Mouse (Mus musculus): ENCODE measurements at regions not wholly inside any gene's neighbourhood (a gene's known extent, or its start where the extent isn't known, plus 50 kb on each side); places are given as distances from the start of the nearest gene placed in this dataset.

GRCm38 (mm10) chr7:39596403-39596802, 78.8 kb downstream of the Zfp619 start:
- no peak for ATAC-seq (replicated peaks; ENCODE audit: insufficient number of reproducible peaks, low FRiP score, low TSS enrichment)
- no peaks in the 10 kb centered on the region for H3K36me3 ChIP-seq (ENCODE audit: control insufficient read depth, insufficient read depth, low read length)

DNA sequence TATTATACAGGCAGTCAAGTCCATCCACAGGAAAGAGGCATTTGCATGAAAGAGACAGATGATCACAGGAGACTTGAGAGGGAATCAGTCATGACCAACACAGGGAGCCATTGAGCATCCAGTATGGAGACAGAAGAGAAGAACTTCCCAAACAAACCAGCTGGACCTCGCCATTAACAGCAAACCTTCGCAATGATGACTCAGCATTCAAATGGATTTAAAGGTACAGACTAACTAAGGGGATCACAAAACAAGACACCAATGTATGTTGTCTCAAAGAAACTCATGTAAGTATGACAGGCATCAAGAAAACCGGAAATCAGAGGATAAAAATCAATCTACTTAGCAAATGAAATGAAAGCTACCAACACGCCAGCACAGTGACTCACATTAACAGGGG, 96.2 kb downstream of the Zfp619 start:
- Histone ChIP-seq H3K36me3 (ENCODE audit: control insufficient read depth, insufficient read depth, low read length) (no peaks in the 10 kb centered on the region), H3K4me3 (ENCODE audit: low read depth, low read length) (no peak overlapping the region), H3K27me3 (ENCODE audit: control insufficient read depth, insufficient read depth, low read length) (no peaks in the 10 kb centered on the region), H3K4me1 (ENCODE audit: control insufficient read depth, insufficient read depth, low read length) (no peaks in the 10 kb centered on the region), H3K27ac (ENCODE audit: low read depth, low read length) (no peak overlapping the region), H3K9ac (ENCODE audit: low read depth, low read length) (no peak overlapping the region), H3K4me2 (no peak overlapping the region), H3K9me3 (replicated peaks; ENCODE audit: control insufficient read depth, low read length) (no peaks in the 10 kb centered on the region)
- no peak for ATAC-seq (replicated peaks; ENCODE audit: insufficient number of reproducible peaks, low FRiP score, low TSS enrichment)
- WGBS (ENCODE audit: insufficient replicate concordance) = 78% methylated on average over 4 of the region's 4 CpGs

More at GRCm38 (mm10) chr7:39596403-39596802, 78.8 kb downstream of the Zfp619 start:
- Histone ChIP-seq H3K9me3 (replicated peaks; ENCODE audit: control insufficient read depth, low read length) (no peaks in the 10 kb centered on the region), H3K27me3 (ENCODE audit: control insufficient read depth, insufficient read depth, low read length) (no peaks in the 10 kb centered on the region), H3K4me3 (ENCODE audit: low read depth, low read length) (no peak overlapping the region), H3K4me2 (no peak overlapping the region), H3K4me1 (ENCODE audit: control insufficient read depth, insufficient read depth, low read length) (no peaks in the 10 kb centered on the region), H3K27ac (ENCODE audit: low read depth, low read length) (no peak overlapping the region), H3K9ac (ENCODE audit: low read depth, low read length) (no peak overlapping the region)

DNA sequence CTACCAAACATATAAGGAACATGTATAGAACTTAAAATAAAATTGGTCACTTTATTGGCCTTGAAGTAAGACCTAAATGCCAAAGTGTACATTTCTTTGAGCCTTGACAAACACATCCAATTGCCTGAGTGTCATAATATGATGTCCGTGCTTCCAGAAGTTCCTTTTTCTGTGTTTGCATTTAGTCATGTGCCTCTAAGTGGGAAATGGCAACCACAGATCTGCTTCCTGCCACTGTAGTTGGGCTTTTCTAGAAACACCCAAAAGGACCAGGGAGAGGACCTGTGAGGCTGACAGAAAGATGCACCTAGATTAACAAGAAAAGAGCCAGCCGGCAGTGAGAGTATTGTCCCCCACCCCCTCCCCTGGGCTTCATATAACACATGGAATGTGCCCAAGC, 97.5 kb downstream of the Zfp619 start:
- no peak overlapping the region for H3K27ac ChIP-seq (ENCODE audit: low read depth, low read length)
- H3K4me2 ChIP-seq = no peak overlapping the region
- no peaks in the 10 kb centered on the region for H3K9me3 ChIP-seq (replicated peaks; ENCODE audit: control insufficient read depth, low read length)
- no peak overlapping the region for H3K9ac ChIP-seq (ENCODE audit: low read depth, low read length)
- H3K27me3 ChIP-seq (ENCODE audit: control insufficient read depth, insufficient read depth, low read length) = no peaks in the 10 kb centered on the region
- 77% methylated on average over 2 of the region's 2 CpGs for WGBS (ENCODE audit: insufficient replicate concordance)
- no peak for ATAC-seq (replicated peaks; ENCODE audit: insufficient number of reproducible peaks, low FRiP score, low TSS enrichment)
- no peaks in the 10 kb centered on the region for H3K4me1 ChIP-seq (ENCODE audit: control insufficient read depth, insufficient read depth, low read length)
- no peak overlapping the region for H3K4me3 ChIP-seq (ENCODE audit: low read depth, low read length)
- H3K36me3 ChIP-seq (ENCODE audit: control insufficient read depth, insufficient read depth, low read length) = no peaks in the 10 kb centered on the region

GRCm38 (mm10) chr7:39621796-39622195, 104.2 kb downstream of the Zfp619 start:
- Histone ChIP-seq H3K4me2 (no peak overlapping the region), H3K4me1 (ENCODE audit: control insufficient read depth, insufficient read depth, low read length) (no peaks in the 10 kb centered on the region), H3K4me3 (ENCODE audit: low read depth, low read length) (no peak overlapping the region), H3K27me3 (ENCODE audit: control insufficient read depth, insufficient read depth, low read length) (no peaks in the 10 kb centered on the region), H3K9ac (ENCODE audit: low read depth, low read length) (no peak overlapping the region), H3K9me3 (replicated peaks; ENCODE audit: control insufficient read depth, low read length) (no peaks in the 10 kb centered on the region), H3K36me3 (ENCODE audit: control insufficient read depth, insufficient read depth, low read length) (no peaks in the 10 kb centered on the region), H3K27ac (ENCODE audit: low read depth, low read length) (no peak overlapping the region)
- ATAC-seq (replicated peaks; ENCODE audit: insufficient number of reproducible peaks, low FRiP score, low TSS enrichment) = no peak
- WGBS (ENCODE audit: insufficient replicate concordance) = 79% methylated on average over 2 of the region's 2 CpGs

DNA sequence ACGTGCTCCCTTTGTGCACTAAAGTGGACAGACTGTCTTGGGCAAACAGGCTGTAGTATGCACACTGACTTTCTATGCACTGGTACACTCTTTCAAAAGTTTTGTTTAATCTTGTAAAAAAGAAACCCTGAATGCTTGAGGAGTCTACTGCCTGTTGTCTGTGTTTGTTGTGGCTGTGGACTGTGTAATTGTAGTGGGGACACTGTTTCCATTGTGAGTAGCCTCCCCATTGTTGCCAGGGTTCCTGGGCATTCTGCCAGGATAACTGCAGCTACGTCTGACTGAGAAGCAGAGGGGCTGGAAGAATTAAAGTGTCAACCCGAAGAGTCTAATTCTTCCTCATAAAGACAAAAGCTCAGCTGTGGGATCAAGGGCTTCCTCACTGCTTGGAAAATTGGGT, 115.3 kb downstream of the Zfp619 start:
- ATAC-seq (replicated peaks; ENCODE audit: insufficient number of reproducible peaks, low FRiP score, low TSS enrichment) = no peak
- H3K4me1 ChIP-seq (ENCODE audit: control insufficient read depth, insufficient read depth, low read length) = no peaks in the 10 kb centered on the region
- no peaks in the 10 kb centered on the region for H3K9me3 ChIP-seq (replicated peaks; ENCODE audit: control insufficient read depth, low read length)
- 39% methylated on average over 3 of the region's 3 CpGs for WGBS (ENCODE audit: insufficient replicate concordance)
- no peak overlapping the region for H3K9ac ChIP-seq (ENCODE audit: low read depth, low read length)
- no peaks in the 10 kb centered on the region for H3K36me3 ChIP-seq (ENCODE audit: control insufficient read depth, insufficient read depth, low read length)
- no peaks in the 10 kb centered on the region for H3K27me3 ChIP-seq (ENCODE audit: control insufficient read depth, insufficient read depth, low read length)
- peak overlapping the region; percentile 50; the same call in 1 of the 2 replicates for H3K27ac ChIP-seq (ENCODE audit: low read depth, low read length)
- H3K4me3 ChIP-seq (ENCODE audit: low read depth, low read length) = no peak overlapping the region
- no peak overlapping the region for H3K4me2 ChIP-seq

DNA sequence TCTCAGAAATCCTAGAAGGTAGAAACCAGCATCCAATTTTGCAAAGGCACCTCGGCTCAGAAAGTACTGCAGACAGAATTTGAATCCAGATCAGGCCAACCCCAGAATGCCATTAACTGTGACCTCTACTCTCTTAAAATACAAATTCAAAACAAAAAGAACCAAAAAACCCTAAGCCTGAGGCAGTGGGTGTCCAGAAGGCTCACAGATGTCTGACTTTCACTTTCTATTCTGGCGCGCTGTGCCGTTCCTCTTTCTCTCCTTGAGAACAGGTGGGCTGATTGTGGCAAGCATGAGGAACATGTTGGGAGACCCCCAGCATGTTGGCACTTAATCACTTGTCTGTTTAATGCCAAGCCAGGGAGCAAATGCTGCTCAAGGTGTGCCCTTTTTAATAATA, 124.8 kb downstream of the Zfp619 start:
- Histone ChIP-seq H3K9ac (ENCODE audit: low read depth, low read length) (no peak overlapping the region), H3K4me1 (ENCODE audit: control insufficient read depth, insufficient read depth, low read length) (no peaks in the 10 kb centered on the region), H3K36me3 (ENCODE audit: control insufficient read depth, insufficient read depth, low read length) (no peaks in the 10 kb centered on the region), H3K4me3 (ENCODE audit: low read depth, low read length) (no peak overlapping the region), H3K9me3 (replicated peaks; ENCODE audit: control insufficient read depth, low read length) (no peaks in the 10 kb centered on the region), H3K27ac (ENCODE audit: low read depth, low read length) (no peak overlapping the region), H3K4me2 (no peak overlapping the region), H3K27me3 (ENCODE audit: control insufficient read depth, insufficient read depth, low read length) (no peaks in the 10 kb centered on the region)
- 83% methylated on average over 4 of the region's 4 CpGs for WGBS (ENCODE audit: insufficient replicate concordance)
- ATAC-seq (replicated peaks; ENCODE audit: insufficient number of reproducible peaks, low FRiP score, low TSS enrichment) = no peak

DNA sequence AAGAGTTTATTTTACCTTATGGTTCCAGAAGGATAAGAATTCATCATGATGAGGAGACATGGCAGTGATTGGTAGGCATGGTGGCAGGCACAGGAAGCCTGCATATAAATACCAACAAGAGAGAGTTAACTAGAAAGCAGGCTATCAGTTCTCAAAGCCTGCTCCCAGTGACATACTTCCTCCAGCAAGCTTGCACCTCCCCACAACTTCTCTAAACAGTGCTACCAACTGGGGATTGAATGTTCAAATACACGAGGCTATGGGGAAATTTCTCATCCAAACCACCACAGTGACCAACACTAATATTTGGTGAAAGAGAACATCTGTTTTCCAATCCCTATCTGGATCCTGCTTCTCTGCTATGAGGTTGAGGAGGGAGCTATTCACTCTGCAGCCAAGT, 125.8 kb downstream of the Zfp619 start:
- H3K27ac ChIP-seq (ENCODE audit: low read depth, low read length) = no peak overlapping the region
- H3K9me3 ChIP-seq (replicated peaks; ENCODE audit: control insufficient read depth, low read length) = no peaks in the 10 kb centered on the region
- H3K4me3 ChIP-seq (ENCODE audit: low read depth, low read length) = no peak overlapping the region
- H3K4me2 ChIP-seq = no peak overlapping the region
- no peaks in the 10 kb centered on the region for H3K4me1 ChIP-seq (ENCODE audit: control insufficient read depth, insufficient read depth, low read length)
- no peaks in the 10 kb centered on the region for H3K27me3 ChIP-seq (ENCODE audit: control insufficient read depth, insufficient read depth, low read length)
- 47% methylated on average over 1 of the region's 1 CpGs for WGBS (ENCODE audit: insufficient replicate concordance)
- no peak overlapping the region for H3K9ac ChIP-seq (ENCODE audit: low read depth, low read length)
- H3K36me3 ChIP-seq (ENCODE audit: control insufficient read depth, insufficient read depth, low read length) = no peaks in the 10 kb centered on the region
- ATAC-seq (replicated peaks; ENCODE audit: insufficient number of reproducible peaks, low FRiP score, low TSS enrichment) = no peak

GRCm38 (mm10) chr7:39650483-39651102, 133.0 kb downstream of the Zfp619 start:
- no peaks in the 10 kb centered on the region for H3K36me3 ChIP-seq (ENCODE audit: control insufficient read depth, insufficient read depth, low read length)
- no peaks in the 10 kb centered on the region for H3K4me1 ChIP-seq (ENCODE audit: control insufficient read depth, insufficient read depth, low read length)
- no peak overlapping the region for H3K4me3 ChIP-seq (ENCODE audit: low read depth, low read length)
- no peak for ATAC-seq (replicated peaks; ENCODE audit: insufficient number of reproducible peaks, low FRiP score, low TSS enrichment)
- WGBS (ENCODE audit: insufficient replicate concordance) = 61% methylated on average over 6 of the region's 6 CpGs
- H3K9me3 ChIP-seq (replicated peaks; ENCODE audit: control insufficient read depth, low read length) = no peaks in the 10 kb centered on the region
- H3K27me3 ChIP-seq (ENCODE audit: control insufficient read depth, insufficient read depth, low read length) = no peaks in the 10 kb centered on the region
- H3K27ac ChIP-seq (ENCODE audit: low read depth, low read length) = no peak overlapping the region
- H3K9ac ChIP-seq (ENCODE audit: low read depth, low read length) = no peak overlapping the region
- no peak overlapping the region for H3K4me2 ChIP-seq

DNA sequence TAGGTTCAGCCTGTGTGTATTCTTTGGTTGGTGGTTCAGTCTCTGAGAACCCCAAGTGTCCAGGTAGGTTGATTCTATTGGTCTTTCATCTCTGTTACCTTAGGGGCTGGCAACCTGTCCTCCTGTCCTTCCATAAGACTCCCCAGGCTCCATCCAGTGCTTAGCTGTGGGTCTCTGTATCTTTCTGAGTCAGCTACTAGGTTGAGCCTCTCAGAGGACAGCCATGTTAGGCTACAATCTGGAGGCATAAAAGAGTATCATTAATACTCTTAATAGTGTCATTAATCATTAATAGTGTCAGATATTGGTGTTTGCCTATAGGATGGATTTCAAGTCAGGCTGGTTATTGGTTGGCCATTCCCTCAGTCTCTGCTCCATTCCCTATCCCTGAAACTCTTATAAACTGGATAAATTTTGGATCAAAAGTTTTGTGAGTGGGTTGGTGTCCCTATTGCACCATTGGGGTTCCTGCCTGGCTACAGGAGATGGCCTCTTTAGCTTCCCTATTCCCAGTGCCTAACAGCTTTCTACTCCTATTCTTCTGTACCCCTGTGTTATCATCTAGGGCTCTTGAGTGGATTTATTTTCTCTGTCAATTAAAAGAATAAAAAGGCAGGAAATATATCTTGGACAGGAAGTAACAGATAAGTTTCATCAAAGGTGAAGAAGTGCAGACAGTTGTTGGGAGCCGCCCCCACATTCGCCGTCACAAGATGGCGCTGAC, 137.2 kb downstream of the Zfp619 start:
- H3K27me3 ChIP-seq (ENCODE audit: control insufficient read depth, insufficient read depth, low read length) = no peaks in the 10 kb centered on the region
- H3K4me1 ChIP-seq (ENCODE audit: control insufficient read depth, insufficient read depth, low read length) = no peaks in the 10 kb centered on the region; the same call in 1 of the 2 replicates
- 31% methylated on average over 4 of the region's 4 CpGs for WGBS (ENCODE audit: insufficient replicate concordance)
- peak; percentile 20; the same call in 1 of the 2 replicates for ATAC-seq (replicated peaks; ENCODE audit: insufficient number of reproducible peaks, low FRiP score, low TSS enrichment)
- no peak overlapping the region for H3K27ac ChIP-seq (ENCODE audit: low read depth, low read length)
- H3K9ac ChIP-seq (ENCODE audit: low read depth, low read length) = no peak overlapping the region
- H3K4me3 ChIP-seq (ENCODE audit: low read depth, low read length) = no peak overlapping the region
- H3K4me2 ChIP-seq = peak overlapping the region; percentile 29; the same call in 1 of the 2 replicates
- no peaks in the 10 kb centered on the region for H3K9me3 ChIP-seq (replicated peaks; ENCODE audit: control insufficient read depth, low read length)
- no peaks in the 10 kb centered on the region for H3K36me3 ChIP-seq (ENCODE audit: control insufficient read depth, insufficient read depth, low read length)
